Mouse (Mus musculus) limb, embryonic 14.5 days (tissue): ENCODE results near the gene Msx2. TPM values are rescaled to one million over a fixed set of nuclear protein-coding genes. Genes with fewer than 3 reads are reported as not detected.

Experiments used
- ATAC-seq: fragments of 200-750 bp; cut with Nextera tagmentation; 2 replicates; pipeline ENCODE4 v1.8.0; 2017; ENCODE audit warnings: low read depth, moderate number of reproducible peaks, moderate TSS enrichment; ENCODE audit not compliant: low FRiP score
- DNase-seq: peaks from one replicate; pipeline ENCODE4 v3.0.0-alpha.2; 2015; ENCODE audit warnings: low spot score
- H3K27ac ChIP-seq: fragments of 300-500 bp; sonication (generic); replicated peaks from 2 replicates; pipeline ENCODE4 v1.5.1; 2014; ENCODE audit warnings: low read depth, mild to moderate bottlenecking, low read length, moderate library complexity, mixed read lengths
- H3K27me3 ChIP-seq: fragments of 300-500 bp; sonication (generic); 2 replicates; pipeline ENCODE4 v1.6.1; 2014; ENCODE audit warnings: low read length, mixed read lengths; ENCODE audit not compliant: control insufficient read depth, insufficient read depth
- H3K36me3 ChIP-seq: fragments of 300-500 bp; sonication (generic); 2 replicates; pipeline ENCODE4 v1.6.1; 2014; ENCODE audit warnings: mild to moderate bottlenecking, low read length, moderate library complexity, mixed read lengths; ENCODE audit not compliant: control insufficient read depth, insufficient read depth
- H3K4me1 ChIP-seq: fragments of 300-500 bp; sonication (generic); 2 replicates; pipeline ENCODE4 v1.6.1; 2014; ENCODE audit warnings: antibody characterized with exemption, low read length, mixed read lengths; ENCODE audit not compliant: control insufficient read depth, insufficient read depth
- H3K4me2 ChIP-seq: fragments of 300-500 bp; sonication (generic); replicated peaks from 2 replicates; pipeline ENCODE4 v1.6.1; 2014; ENCODE audit warnings: low read depth, mild to moderate bottlenecking, low read length, moderate library complexity; ENCODE audit not compliant: severe bottlenecking
- H3K4me3 ChIP-seq: fragments of 300-500 bp; sonication (generic); replicated peaks from 2 replicates; pipeline ENCODE4 v1.5.1; 2014; ENCODE audit warnings: low read length
- H3K9ac ChIP-seq: fragments of 300-500 bp; sonication (generic); 2 replicates; pipeline ENCODE4 v1.6.1; 2014; ENCODE audit warnings: mild to moderate bottlenecking, low read depth, low read length, moderate library complexity; ENCODE audit not compliant: severe bottlenecking
- H3K9me3 ChIP-seq: fragments of 300-500 bp; sonication (generic); 2 replicates; pipeline ENCODE4 v1.6.1; 2016; ENCODE audit warnings: low read length; ENCODE audit not compliant: control insufficient read depth
- POLR2A ChIP-seq: fragments of 200-500 bp; IDR thresholded peaks from 2 replicates; pipeline ENCODE4 v1.8.0; 2012; ENCODE audit warnings: inconsistent platforms, mild to moderate bottlenecking, moderate library complexity, borderline replicate concordance; ENCODE audit not compliant: insufficient read depth, insufficient read length; ENCODE audit errors: extremely low read depth
- WGBS: fragments of 180-500 bp; shearing (Covaris S2); extraction: QIAGEN DNeasy Blood & Tissue Kit; methylation state at CpG from one replicate; pipeline ENCODE4 v1.1.7; 2014; 5-methylcytosine and 5-hydroxymethylcytosine counted together
- polyA plus RNA-seq, 2 experiments: library from polyadenylated mRNA; depleted of rRNA in 1 of 2; stranded (reverse) in 1 of 2; unstranded in 1 of 2; fragments of >200 nt; fragmentation: Nextera tagmentation in 1 of 2; extraction: Ambion mirVana in 1 of 2; gene quantifications; 2 replicates each; pipeline versions ENCODE4 v1.2.1 to v1.2.3; 2012 to 2014

Gene Msx2
- polyA plus RNA-seq, 2 experiments, result 17.5 to 19.4 TPM

- no peak for DNase-seq
- H3K27ac ChIP-seq, result no peak overlapping the region
- ATAC-seq, result no peak
- H3K9ac ChIP-seq, result no peak overlapping the region
- H3K27me3 ChIP-seq, result no peaks in the 10 kb centered on the region
- H3K4me3 ChIP-seq, result no peak overlapping the region
- no peaks in the 10 kb centered on the region for H3K9me3 ChIP-seq
- TF ChIP-seq POLR2A, result no peak
- no peaks in the 10 kb centered on the region for H3K36me3 ChIP-seq
- WGBS, result 72% methylated on average over 4 of the region's 4 CpGs
- peaks cover 28% of the 10 kb centered on the region for H3K4me1 ChIP-seq
- no peak overlapping the region for H3K4me2 ChIP-seq
Observed at GRCm38 (mm10) chr13:53486512-53486911, 13.6 kb upstream of the Msx2 start.

GRCm38 (mm10) chr13:53475701-53476188, 2.9 kb upstream of the Msx2 start:
- peak overlapping the region; percentile 44 for H3K4me3 ChIP-seq
- no peak for TF ChIP-seq POLR2A
- no peaks in the 10 kb centered on the region for H3K36me3 ChIP-seq
- H3K4me2 ChIP-seq, result peak overlapping the region; percentile 78
- ATAC-seq (peak; percentile 41), DNase-seq (no peak)
- 2% methylated on average over 37 of the region's 37 CpGs for WGBS
- H3K27me3 ChIP-seq, result peaks cover 43% of the 10 kb centered on the region
- H3K27ac ChIP-seq, result 0 out of 2 replicates have a peak overlapping the region, but pooled peaks have one; percentile 15
- H3K9me3 ChIP-seq, result no peaks in the 10 kb centered on the region
- peaks cover 6% of the 10 kb centered on the region; the same call in 1 of the 2 replicates for H3K4me1 ChIP-seq
- peak overlapping the region; percentile 46 for H3K9ac ChIP-seq

- Histone ChIP-seq H3K4me2 (no peak overlapping the region), H3K36me3 (no peaks in the 10 kb centered on the region), H3K4me1 (peaks cover 6% of the 10 kb centered on the region; the same call in 1 of the 2 replicates), H3K9ac (no peak overlapping the region), H3K4me3 (no peak overlapping the region), H3K27ac (no peak overlapping the region), H3K27me3 (peaks cover 47% of the 10 kb centered on the region), H3K9me3 (no peaks in the 10 kb centered on the region)
- DNase-seq, result no peak
- no peak for TF ChIP-seq POLR2A
- WGBS, result 29% methylated on average over 6 of the region's 6 CpGs
- ATAC-seq, result no peak
Observed at GRCm38 (mm10) chr13:53474491-53474890, 1.6 kb upstream of the Msx2 start.

GRCm38 (mm10) chr13:53473991-53474390, 1.1 kb upstream of the Msx2 start:
- H3K9me3 ChIP-seq, result no peaks in the 10 kb centered on the region
- no peak overlapping the region for H3K27ac ChIP-seq
- TF ChIP-seq POLR2A, result no peak
- WGBS, result 28% methylated on average over 5 of the region's 5 CpGs
- no peak overlapping the region for H3K4me2 ChIP-seq
- ATAC-seq (no peak), DNase-seq (no peak)
- H3K9ac ChIP-seq, result no peak overlapping the region
- H3K27me3 ChIP-seq, result peaks cover 50% of the 10 kb centered on the region
- peaks cover 6% of the 10 kb centered on the region; the same call in 1 of the 2 replicates for H3K4me1 ChIP-seq
- no peaks in the 10 kb centered on the region for H3K36me3 ChIP-seq
- no peak overlapping the region for H3K4me3 ChIP-seq

GRCm38 (mm10) chr13:53473291-53473690, 417 bp upstream of the Msx2 start:
- no peak for TF ChIP-seq POLR2A
- H3K27ac ChIP-seq, result no peak overlapping the region
- H3K36me3 ChIP-seq, result no peaks in the 10 kb centered on the region
- no peak overlapping the region for H3K9ac ChIP-seq
- H3K4me3 ChIP-seq, result peak overlapping the region; percentile 65; the same call in 1 of the 2 replicates
- H3K4me1 ChIP-seq, result peaks cover 7% of the 10 kb centered on the region; the same call in 1 of the 2 replicates
- no peak overlapping the region for H3K4me2 ChIP-seq
- DNase-seq, result no peak
- no peaks in the 10 kb centered on the region for H3K9me3 ChIP-seq
- peaks cover 54% of the 10 kb centered on the region for H3K27me3 ChIP-seq
- 21% methylated on average over 4 of the region's 4 CpGs for WGBS
- no peak for ATAC-seq
